Mouse (Mus musculus) neural tube, embryonic 13.5 days (tissue): ENCODE measurements around the gene Tcf12. TPM values are rescaled to one million over a fixed set of nuclear protein-coding genes. Genes with fewer than 3 reads are reported as not detected.

Source experiments
- ATAC-seq: fragments of 200-750 bp; cut with Nextera tagmentation; 2 replicates; pipeline ENCODE4 v1.8.0; 2017; ENCODE audit warnings: low read depth, mild to moderate bottlenecking, moderate TSS enrichment, moderate library complexity
- H3K27ac ChIP-seq: fragments of 300-500 bp; sonication (generic); replicated peaks from 2 replicates; pipeline ENCODE4 v1.5.1; 2015; ENCODE audit warnings: moderate library complexity, mild to moderate bottlenecking, inconsistent platforms
- H3K27me3 ChIP-seq: fragments of 300-500 bp; sonication (generic); 2 replicates; pipeline ENCODE4 v1.6.1; 2015; ENCODE audit warnings: mild to moderate bottlenecking, inconsistent platforms
- H3K36me3 ChIP-seq: fragments of 300-500 bp; sonication (generic); 2 replicates; pipeline ENCODE4 v1.6.1; 2015; ENCODE audit warnings: mild to moderate bottlenecking, inconsistent platforms
- H3K4me1 ChIP-seq: fragments of 300-500 bp; sonication (generic); replicated peaks from 2 replicates; pipeline ENCODE4 v1.6.1; 2015; ENCODE audit warnings: inconsistent platforms
- H3K4me2 ChIP-seq: fragments of 300-500 bp; sonication (generic); 2 replicates; pipeline ENCODE4 v1.6.1; 2015; ENCODE audit warnings: inconsistent platforms, mild to moderate bottlenecking, moderate library complexity
- H3K4me3 ChIP-seq: fragments of 300-500 bp; sonication (generic); 2 replicates; pipeline ENCODE4 v1.5.1; 2015; ENCODE audit warnings: mild to moderate bottlenecking, inconsistent platforms
- H3K9ac ChIP-seq: fragments of 300-500 bp; sonication (generic); 2 replicates; pipeline ENCODE4 v1.6.1; 2015; ENCODE audit warnings: moderate library complexity, mild to moderate bottlenecking, inconsistent platforms
- H3K9me3 ChIP-seq: fragments of 300-500 bp; sonication (generic); 2 replicates; pipeline ENCODE4 v1.6.1; 2016; ENCODE audit warnings: inconsistent platforms
- WGBS: fragments of 180-500 bp; shearing (Covaris S2); methylation state at CpG from one replicate; pipeline ENCODE4 v1.1.7; 2015; 5-methylcytosine and 5-hydroxymethylcytosine counted together
- polyA plus RNA-seq: library from polyadenylated mRNA; unstranded; fragments of >200 nt; fragmentation: Nextera tagmentation; extraction: Ambion mirVana; gene quantifications from 2 replicates; pipeline ENCODE4 v1.2.1, GENCODE M21; 2015

Tcf12 gene
- polyA plus RNA-seq, 1 experiment from 2014 or later: 120 TPM

DNA sequence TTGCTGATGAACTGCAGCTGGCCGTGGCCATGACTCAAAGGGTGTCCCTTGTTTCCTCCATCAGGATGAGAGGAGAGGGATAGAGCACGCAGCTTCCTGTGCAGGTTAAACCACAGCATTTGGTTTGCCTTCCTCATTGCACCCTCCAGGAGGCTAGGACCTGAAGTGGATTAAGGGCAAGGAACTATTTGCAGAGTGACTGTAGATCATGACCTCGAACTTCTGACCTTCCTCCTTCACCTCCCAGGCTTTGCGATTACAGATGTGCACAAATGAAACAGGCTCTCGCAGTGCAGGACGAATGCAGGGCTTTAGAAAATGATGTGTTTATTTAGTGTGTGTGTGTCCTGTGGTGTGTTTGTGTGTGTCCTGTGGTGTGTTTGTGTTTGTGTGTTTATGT lies 282.5 kb downstream of the Tcf12 start:
- 67% methylated on average over 6 of the region's 6 CpGs for WGBS

GRCm38 (mm10) chr9:71827371-71827770 lies 284.3 kb downstream of the Tcf12 start:
- Histone ChIP-seq H3K4me2 (no peak overlapping the region), H3K27ac (no peak overlapping the region), H3K9ac (no peak overlapping the region), H3K27me3 (no peaks in the 10 kb centered on the region), H3K4me1 (peaks cover 2% of the 10 kb centered on the region; the same call in 1 of the 2 replicates), H3K36me3 (no peaks in the 10 kb centered on the region), H3K4me3 (no peak overlapping the region), H3K9me3 (no peaks in the 10 kb centered on the region)
- ATAC-seq: no peak
- WGBS: 96% methylated on average over 5 of the region's 5 CpGs

More for the DNA sequence above, 282.5 kb downstream of the Tcf12 start:
- Histone ChIP-seq H3K27ac (no peak overlapping the region), H3K4me1 (peaks cover 5% of the 10 kb centered on the region; the same call in 1 of the 2 replicates), H3K9ac (no peak overlapping the region), H3K36me3 (no peaks in the 10 kb centered on the region), H3K4me3 (no peak overlapping the region), H3K9me3 (no peaks in the 10 kb centered on the region), H3K27me3 (no peaks in the 10 kb centered on the region), H3K4me2 (no peak overlapping the region)
- no peak for ATAC-seq

GRCm38 (mm10) chr9:71826040-71826525 lies 285.6 kb downstream of the Tcf12 start:
- no peaks in the 10 kb centered on the region for H3K27me3 ChIP-seq
- no peak overlapping the region for H3K9ac ChIP-seq
- no peak overlapping the region for H3K4me2 ChIP-seq
- no peaks in the 10 kb centered on the region for H3K4me1 ChIP-seq
- H3K4me3 ChIP-seq: no peak overlapping the region
- WGBS: 66% methylated on average over 12 of the region's 12 CpGs
- H3K27ac ChIP-seq: no peak overlapping the region
- no peaks in the 10 kb centered on the region for H3K9me3 ChIP-seq
- no peaks in the 10 kb centered on the region for H3K36me3 ChIP-seq
- no peak for ATAC-seq

DNA sequence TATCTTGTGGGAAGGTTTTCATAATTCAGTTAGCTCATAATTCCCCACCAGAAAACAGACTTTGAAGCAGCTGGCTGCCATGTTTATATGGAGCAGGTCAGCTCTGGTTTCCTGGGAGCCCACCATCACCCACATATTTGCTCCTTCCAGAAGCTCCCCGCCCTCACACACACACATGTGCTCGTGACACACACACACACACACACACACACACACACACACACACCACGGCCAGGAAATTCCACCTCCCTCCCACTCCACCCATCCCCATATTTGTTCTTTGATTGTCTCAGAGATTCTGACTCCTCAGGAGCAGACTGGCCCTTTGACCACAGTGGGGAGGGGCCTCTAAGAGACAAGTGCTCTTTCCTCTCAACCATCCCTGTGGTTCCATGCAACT lies 289.7 kb downstream of the Tcf12 start:
- no peaks in the 10 kb centered on the region for H3K36me3 ChIP-seq
- H3K4me2 ChIP-seq: no peak overlapping the region
- no peak for ATAC-seq
- 91% methylated on average over 3 of the region's 3 CpGs for WGBS
- no peaks in the 10 kb centered on the region for H3K9me3 ChIP-seq
- H3K9ac ChIP-seq: no peak overlapping the region
- H3K4me1 ChIP-seq: no peaks in the 10 kb centered on the region
- H3K4me3 ChIP-seq: no peak overlapping the region
- no peak overlapping the region for H3K27ac ChIP-seq
- no peaks in the 10 kb centered on the region for H3K27me3 ChIP-seq

DNA sequence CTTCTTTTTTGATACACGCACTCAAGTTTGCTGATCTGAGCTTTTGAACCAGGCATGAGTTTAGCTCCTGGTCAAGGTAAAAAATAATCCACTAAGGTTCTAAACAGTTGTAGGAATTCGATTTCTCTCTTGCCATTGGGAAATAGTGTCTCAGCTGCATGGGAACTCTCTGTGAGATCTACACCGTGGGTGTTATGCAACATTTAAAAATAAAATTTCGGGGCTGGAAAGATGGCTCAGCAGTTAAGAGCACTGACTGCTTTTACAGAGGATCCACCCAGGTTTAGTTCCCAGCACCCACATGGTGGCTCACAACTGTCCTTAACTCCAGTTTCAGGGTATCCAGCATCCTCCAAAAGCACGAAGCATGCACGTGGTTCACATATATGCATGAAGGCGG lies 293.2 kb downstream of the Tcf12 start:
- ATAC-seq: no peak
- no peaks in the 10 kb centered on the region; the same call in 1 of the 2 replicates for H3K4me1 ChIP-seq
- no peak overlapping the region for H3K9ac ChIP-seq
- H3K4me2 ChIP-seq: no peak overlapping the region
- no peak overlapping the region for H3K4me3 ChIP-seq
- H3K27ac ChIP-seq: no peak overlapping the region
- WGBS: 91% methylated on average over 7 of the region's 7 CpGs
- no peaks in the 10 kb centered on the region for H3K36me3 ChIP-seq
- no peaks in the 10 kb centered on the region for H3K27me3 ChIP-seq
- H3K9me3 ChIP-seq: no peaks in the 10 kb centered on the region

DNA sequence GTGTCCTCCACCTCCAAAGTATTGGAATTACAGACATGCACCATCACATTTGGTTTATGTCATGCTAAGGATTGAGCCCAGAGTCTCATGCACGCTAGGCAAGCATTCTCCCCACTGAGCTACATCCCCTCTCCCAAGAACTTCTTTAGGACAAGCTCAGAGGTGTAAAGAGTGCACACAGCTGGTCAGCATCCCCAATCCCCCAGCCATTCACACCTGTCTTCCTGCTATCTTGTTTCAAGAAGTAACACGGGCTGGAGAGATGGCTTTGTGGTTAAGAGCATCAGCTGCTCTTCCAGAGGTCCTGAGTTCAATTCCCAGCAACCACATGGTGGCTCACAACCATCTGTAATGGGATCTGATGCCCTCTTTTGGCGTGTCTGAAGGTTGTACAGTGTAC lies 295.6 kb downstream of the Tcf12 start:
- Histone ChIP-seq H3K4me2 (no peak overlapping the region), H3K4me1 (peaks cover 4% of the 10 kb centered on the region; the same call in 1 of the 2 replicates), H3K4me3 (no peak overlapping the region), H3K27ac (no peak overlapping the region), H3K36me3 (no peaks in the 10 kb centered on the region), H3K9ac (no peak overlapping the region), H3K9me3 (no peaks in the 10 kb centered on the region), H3K27me3 (no peaks in the 10 kb centered on the region)
- ATAC-seq: no peak
- 74% methylated on average over 3 of the region's 3 CpGs for WGBS

DNA sequence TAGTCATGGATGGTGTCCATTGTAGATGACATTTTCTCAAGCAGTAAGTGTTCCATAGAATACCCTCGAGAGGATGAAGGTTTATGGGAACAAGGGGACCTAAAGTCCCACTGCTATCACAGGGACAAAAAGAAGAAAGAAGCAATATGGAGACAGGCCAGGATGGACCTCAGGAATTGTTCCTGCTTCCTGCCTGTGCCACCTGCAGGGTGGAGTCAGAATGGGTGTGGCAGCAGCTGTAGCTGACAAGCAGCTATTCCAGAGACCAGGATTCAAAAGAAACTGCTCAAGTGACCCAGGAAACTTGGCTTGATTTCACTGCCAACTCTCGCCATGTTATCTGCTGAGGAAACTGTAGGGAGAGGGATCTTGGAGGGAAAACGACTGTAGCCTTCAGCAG lies 298.1 kb downstream of the Tcf12 start:
- 77% methylated on average over 3 of the region's 3 CpGs for WGBS
- H3K36me3 ChIP-seq: no peaks in the 10 kb centered on the region
- H3K27ac ChIP-seq: no peak overlapping the region
- H3K4me2 ChIP-seq: no peak overlapping the region
- no peak overlapping the region for H3K9ac ChIP-seq
- H3K4me1 ChIP-seq: peaks cover 9% of the 10 kb centered on the region
- ATAC-seq: no peak
- no peak overlapping the region for H3K4me3 ChIP-seq
- no peaks in the 10 kb centered on the region for H3K27me3 ChIP-seq
- no peaks in the 10 kb centered on the region for H3K9me3 ChIP-seq

DNA sequence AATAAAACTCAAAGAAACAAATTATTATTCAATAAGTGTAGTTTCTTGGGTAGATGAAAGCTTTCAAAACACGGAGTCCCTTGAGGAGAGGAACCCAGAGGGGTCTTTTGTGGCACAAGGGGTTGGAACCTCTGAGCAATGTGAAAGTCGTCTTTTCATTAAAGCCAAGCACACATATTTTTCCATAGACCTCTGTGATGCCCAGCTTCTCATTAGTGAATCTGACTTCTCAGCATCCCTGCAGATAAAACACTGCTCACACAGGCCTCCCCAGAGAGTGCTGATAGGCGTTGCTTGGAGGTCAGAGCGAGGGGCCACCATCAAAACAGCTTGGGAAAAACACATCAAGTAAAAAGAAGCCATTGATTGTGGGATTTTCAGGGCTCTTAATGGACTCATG lies 298.8 kb downstream of the Tcf12 start:
- no peak for ATAC-seq
- 43% methylated on average over 4 of the region's 4 CpGs for WGBS
- no peak overlapping the region for H3K27ac ChIP-seq
- H3K9me3 ChIP-seq: no peaks in the 10 kb centered on the region
- H3K4me3 ChIP-seq: no peak overlapping the region
- peaks cover 9% of the 10 kb centered on the region for H3K4me1 ChIP-seq
- H3K9ac ChIP-seq: no peak overlapping the region
- H3K27me3 ChIP-seq: no peaks in the 10 kb centered on the region
- H3K36me3 ChIP-seq: no peaks in the 10 kb centered on the region
- H3K4me2 ChIP-seq: no peak overlapping the region

DNA sequence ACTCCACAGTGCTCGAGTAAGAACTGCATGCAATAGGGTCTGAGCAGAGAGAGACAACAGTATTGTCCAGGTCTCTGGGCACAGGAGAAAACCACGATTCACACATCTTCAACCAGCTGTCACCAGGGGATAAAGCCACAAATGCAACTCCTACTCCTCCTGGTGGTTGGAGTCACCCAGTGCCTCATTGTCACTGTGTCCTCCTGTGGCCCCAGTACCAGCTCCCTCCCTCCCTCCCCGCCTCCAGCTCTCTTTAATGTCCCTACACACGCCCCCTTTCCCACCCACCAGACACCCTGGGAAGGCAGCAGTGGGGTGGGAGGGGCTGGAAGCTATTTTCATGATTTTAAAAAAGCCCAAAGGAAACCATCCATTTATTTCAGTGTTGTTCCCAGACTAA lies 299.3 kb downstream of the Tcf12 start:
- no peaks in the 10 kb centered on the region for H3K27me3 ChIP-seq
- WGBS: 25% methylated on average over 4 of the region's 4 CpGs
- H3K36me3 ChIP-seq: no peaks in the 10 kb centered on the region
- H3K27ac ChIP-seq: no peak overlapping the region
- no peaks in the 10 kb centered on the region for H3K9me3 ChIP-seq
- no peak overlapping the region for H3K4me2 ChIP-seq
- H3K4me3 ChIP-seq: no peak overlapping the region
- H3K9ac ChIP-seq: no peak overlapping the region
- peaks cover 9% of the 10 kb centered on the region for H3K4me1 ChIP-seq
- no peak for ATAC-seq

GRCm38 (mm10) chr9:71811404-71811803 lies 300.3 kb downstream of the Tcf12 start:
- ATAC-seq: no peak
- H3K9ac ChIP-seq: no peak overlapping the region
- WGBS: 81% methylated on average over 5 of the region's 5 CpGs

DNA sequence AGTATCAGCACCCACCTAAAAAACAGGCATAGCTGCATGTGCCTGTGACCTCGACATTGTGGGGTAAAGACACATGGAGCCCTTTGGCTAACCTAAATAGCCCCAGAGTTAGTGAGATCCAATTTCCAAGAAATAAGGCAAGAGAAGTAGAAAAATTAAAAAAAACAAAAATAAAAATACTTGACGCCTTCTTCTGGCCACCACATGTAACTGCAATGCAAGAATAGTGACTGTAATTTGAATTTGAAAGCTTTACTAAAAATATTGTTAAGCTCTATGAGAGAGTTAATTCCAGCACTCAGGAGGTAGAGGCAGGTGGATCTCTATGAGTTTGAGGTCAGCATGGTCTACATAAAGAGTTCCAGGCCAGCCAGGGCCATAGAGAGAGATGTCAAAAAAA lies 300.9 kb downstream of the Tcf12 start:
- no peak overlapping the region for H3K4me2 ChIP-seq
- H3K4me1 ChIP-seq: peaks cover 9% of the 10 kb centered on the region
- 79% methylated on average over 2 of the region's 2 CpGs for WGBS
- H3K9ac ChIP-seq: no peak overlapping the region
- H3K27ac ChIP-seq: no peak overlapping the region
- no peak overlapping the region for H3K4me3 ChIP-seq
- no peaks in the 10 kb centered on the region for H3K36me3 ChIP-seq
- no peak for ATAC-seq
- H3K9me3 ChIP-seq: no peaks in the 10 kb centered on the region
- no peaks in the 10 kb centered on the region for H3K27me3 ChIP-seq

More at GRCm38 (mm10) chr9:71811404-71811803, 300.3 kb downstream of the Tcf12 start:
- H3K4me1 ChIP-seq: peaks cover 9% of the 10 kb centered on the region
- no peaks in the 10 kb centered on the region for H3K9me3 ChIP-seq
- H3K4me2 ChIP-seq: no peak overlapping the region
- H3K4me3 ChIP-seq: no peak overlapping the region
- no peak overlapping the region for H3K27ac ChIP-seq
- no peaks in the 10 kb centered on the region for H3K27me3 ChIP-seq
- H3K36me3 ChIP-seq: no peaks in the 10 kb centered on the region

- 47% methylated on average over 11 of the region's 11 CpGs for WGBS
- Histone ChIP-seq H3K27me3 (no peaks in the 10 kb centered on the region), H3K4me2 (0 out of 2 replicates have a peak overlapping the region, but pooled peaks have one; percentile 18), H3K9ac (no peak overlapping the region), H3K4me3 (no peak overlapping the region), H3K4me1 (peaks cover 9% of the 10 kb centered on the region), H3K27ac (no peak overlapping the region), H3K9me3 (no peaks in the 10 kb centered on the region), H3K36me3 (no peaks in the 10 kb centered on the region)
- ATAC-seq: no peak
These were observed 302.9 kb downstream of the Tcf12 start for GRCm38 (mm10) chr9:71808640-71809254.

DNA sequence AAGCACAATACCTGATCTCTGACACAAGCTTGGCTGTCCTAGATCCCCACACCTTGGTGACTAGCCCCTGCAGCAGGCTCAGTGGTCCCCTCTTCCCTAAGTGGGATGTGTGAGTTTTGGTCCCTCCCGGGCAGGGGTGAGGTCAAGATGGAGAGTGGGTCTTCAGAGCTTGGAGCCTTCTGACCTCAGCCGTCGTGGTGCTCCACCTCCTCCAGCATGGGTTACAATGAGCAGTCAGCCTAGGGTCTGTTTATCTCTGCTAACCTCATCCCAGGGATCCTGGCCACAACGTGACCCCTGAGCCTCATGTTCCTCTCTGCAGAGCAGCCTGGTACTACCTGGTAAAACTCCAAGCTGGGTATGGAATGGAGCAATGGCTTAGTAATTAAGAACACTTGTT lies 303.9 kb downstream of the Tcf12 start:
- no peak overlapping the region for H3K4me2 ChIP-seq
- no peaks in the 10 kb centered on the region for H3K9me3 ChIP-seq
- H3K27ac ChIP-seq: no peak overlapping the region
- H3K36me3 ChIP-seq: no peaks in the 10 kb centered on the region
- ATAC-seq: no peak
- no peaks in the 10 kb centered on the region for H3K27me3 ChIP-seq
- peaks cover 6% of the 10 kb centered on the region; the same call in 1 of the 2 replicates for H3K4me1 ChIP-seq
- H3K9ac ChIP-seq: no peak overlapping the region
- WGBS: 74% methylated on average over 4 of the region's 4 CpGs
- H3K4me3 ChIP-seq: no peak overlapping the region
